10 mouse cellular contexts compared by ENCODE assay signal in the genomic region with DNA sequence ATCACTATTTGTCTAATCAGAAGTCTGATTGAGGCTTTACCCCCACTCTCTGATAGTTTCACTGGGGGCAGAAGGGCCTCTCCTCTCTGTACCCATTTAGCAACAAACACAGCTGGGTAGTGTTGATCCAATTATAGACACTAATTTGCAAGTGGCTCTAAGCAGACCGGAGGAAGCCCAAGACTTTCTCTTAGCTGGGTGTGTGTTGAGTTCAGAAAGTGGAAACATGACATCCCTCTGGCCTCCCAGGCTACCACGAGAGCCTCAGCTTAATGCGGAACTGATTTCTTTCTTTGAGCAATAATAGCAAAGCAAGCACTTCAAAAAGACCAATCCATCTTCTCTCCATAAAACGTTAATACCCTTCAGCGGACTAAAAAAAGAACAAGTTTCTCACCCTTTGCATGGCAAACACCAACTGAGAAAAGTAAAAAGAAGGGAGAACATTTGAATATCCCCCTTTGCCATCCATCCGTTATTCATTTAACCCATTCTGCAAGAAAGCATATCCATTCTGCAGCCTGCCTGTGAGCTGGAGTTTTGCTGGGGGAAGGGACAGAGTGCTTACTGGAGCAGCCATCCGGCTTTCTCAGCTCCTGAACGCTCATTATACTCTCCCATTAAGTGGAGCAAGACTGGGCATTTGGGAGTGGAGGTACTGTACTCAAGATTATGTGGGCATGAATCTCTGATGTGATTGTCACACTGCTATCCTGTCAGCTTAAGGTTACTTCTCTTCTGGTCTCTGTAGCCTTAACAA.
DNase-seq lines count a peak whose midpoint lies in the region; ATAC-seq lines count a peak whose summit lies in the region.
"Had no signal": no experiment of that assay in that cellular context is flagged by ENCODE, and none has a peak within 500 bp of the region (broad histone marks: within the 10 kb centered on the region; RNA-seq: fewer than 3 reads in every experiment).

No protein-coding gene starts in this region.

- no peaks in the 10 kb centered on the region for H3K36me3 ChIP-seq in forebrain, embryonic 15.5 days
- no peaks in the 10 kb centered on the region for H3K36me3 ChIP-seq in midbrain, embryonic 11.5 days (ENCODE audit: control insufficient read depth, insufficient read depth, low read length)

- 3% methylated on average over 8 of the region's 8 CpGs for WGBS in forebrain, embryonic 15.5 days
- WGBS in midbrain, embryonic 11.5 days, result 3% methylated on average over 8 of the region's 8 CpGs

- no peak overlapping the region for H3K27ac ChIP-seq in forebrain, embryonic 15.5 days (replicated peaks)
- no peak overlapping the region for H3K27ac ChIP-seq in midbrain, embryonic 11.5 days (ENCODE audit: low read depth, low read length)

- H3K4me1 ChIP-seq in forebrain, embryonic 15.5 days, result peaks cover 21% of the 10 kb centered on the region
- peaks cover 26% of the 10 kb centered on the region for H3K4me1 ChIP-seq in midbrain, embryonic 11.5 days (ENCODE audit: control insufficient read depth, insufficient read depth, low read length)

- 0 out of 2 replicates have a peak, but pooled peaks have one; percentile 41 for ATAC-seq in forebrain, embryonic 15.5 days (replicated peaks)
- ATAC-seq in midbrain, embryonic 11.5 days (ENCODE audit: low FRiP score), result peak; percentile 81
- ATAC-seq: inflammation-experienced regulatory T-cells, adult 6 months had no signal

- H3K9ac ChIP-seq in forebrain, embryonic 15.5 days (replicated peaks), result no peak overlapping the region; the same call in 1 of the 2 replicates
- H3K9ac ChIP-seq in midbrain, embryonic 11.5 days (ENCODE audit: low read length), result no peak overlapping the region

- no peak overlapping the region for H3K4me3 ChIP-seq in forebrain, embryonic 15.5 days
- no peak overlapping the region for H3K4me3 ChIP-seq in midbrain, embryonic 11.5 days (ENCODE audit: low read depth, low read length)

- H3K4me2 ChIP-seq in forebrain, embryonic 15.5 days (replicated peaks), result no peak overlapping the region; the same call in 1 of the 2 replicates
- peak overlapping the region; percentile 12; the same call in 1 of the 2 replicates for H3K4me2 ChIP-seq in midbrain, embryonic 11.5 days

- no peaks in the 10 kb centered on the region for H3K27me3 ChIP-seq in forebrain, embryonic 15.5 days
- peaks cover 22% of the 10 kb centered on the region; the same call in 1 of the 2 replicates for H3K27me3 ChIP-seq in midbrain, embryonic 11.5 days (ENCODE audit: control insufficient read depth, insufficient read depth, low read length)

- peak; percentile 2 for DNase-seq in layer of hippocampus, adult 9-11 months
- no peak for DNase-seq in layer of hippocampus, adult 11-12 months (ENCODE audit: low spot score)
- peak; percentile 92 for DNase-seq in midbrain, embryonic 11.5 days (ENCODE audit: low spot score, missing footprints)
- DNase-seq in retina, postnatal 1 day, result peak; percentile 24
- no peak for DNase-seq in thymus, adult 18-20 months
- no peak for DNase-seq in cerebellum, adult 8-10 months
- DNase-seq in kidney, adult 11 months, result no peak
- DNase-seq: lung, postnatal 10 days had no signal

- H3K9me3 ChIP-seq in forebrain, embryonic 15.5 days, result no peaks in the 10 kb centered on the region
- H3K9me3 ChIP-seq in midbrain, embryonic 11.5 days (ENCODE audit: control insufficient read depth, low read length), result no peaks in the 10 kb centered on the region

Comparison
In these comparisons a context has a peak if more than half of its experiments do, and no peak if none do; other contexts are left out.
1. DNase-seq: peak in layer of hippocampus, adult 9-11 months (single experiment), midbrain, embryonic 11.5 days (single experiment) and retina, postnatal 1 day (single experiment); none in layer of hippocampus, adult 11-12 months (single experiment), thymus, adult 18-20 months (0 of 2), cerebellum, adult 8-10 months (single experiment) and kidney, adult 11 months (single experiment).